29 mouse cellular contexts compared by ENCODE assay signal in the genomic region with DNA sequence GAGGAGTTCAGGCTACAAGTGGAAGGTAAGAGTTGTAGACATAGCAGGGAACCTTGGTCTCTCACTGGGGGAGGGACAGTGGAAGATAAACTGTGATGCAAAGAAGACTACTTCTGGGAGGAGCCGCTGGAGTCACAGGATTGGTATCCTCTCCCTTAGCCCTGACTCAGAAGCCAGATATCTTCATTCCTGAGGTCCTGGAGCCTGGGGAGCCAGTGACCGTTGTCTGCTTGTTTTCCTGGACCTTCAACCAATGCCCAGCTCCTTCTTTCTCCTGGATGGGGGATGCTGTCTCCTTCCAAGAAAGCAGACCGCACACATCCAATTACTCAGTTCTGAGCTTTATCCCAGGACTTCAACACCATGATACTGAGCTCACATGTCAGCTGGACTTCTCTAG. TPM values are rescaled to one million over a fixed set of nuclear protein-coding genes. Genes with fewer than 3 reads are reported as not detected.
"Had no signal": no experiment of that assay in that cellular context is flagged by ENCODE, and none has a peak within 500 bp of the region (broad histone marks: within the 10 kb centered on the region; RNA-seq: fewer than 3 reads in every experiment).

No protein-coding gene starts in this region.

- ATAC-seq: liver, embryonic 12.5 days; midbrain, embryonic 15.5 days had no signal

- H3K4me3 ChIP-seq: left cerebral cortex, adult 2 months; limb, embryonic 12.5 days; limb, embryonic 15.5 days; liver, embryonic 12.5 days; liver, embryonic 15.5 days; midbrain, embryonic 12.5 days; midbrain, embryonic 15.5 days; neural tube, embryonic 13.5 days had no signal

- H3K9me3 ChIP-seq: limb, embryonic 12.5 days; limb, embryonic 15.5 days; liver, embryonic 12.5 days; liver, embryonic 15.5 days; midbrain, embryonic 12.5 days; midbrain, embryonic 15.5 days; neural tube, embryonic 13.5 days had no signal

- H3K27me3 ChIP-seq: limb, embryonic 12.5 days; limb, embryonic 15.5 days; liver, embryonic 12.5 days; liver, embryonic 15.5 days; midbrain, embryonic 12.5 days; midbrain, embryonic 15.5 days; neural tube, embryonic 13.5 days had no signal

- H3K4me1 ChIP-seq: limb, embryonic 12.5 days; limb, embryonic 15.5 days; liver, embryonic 12.5 days; liver, embryonic 15.5 days; midbrain, embryonic 12.5 days; midbrain, embryonic 15.5 days; neural tube, embryonic 13.5 days had no signal

- H3K4me2 ChIP-seq: limb, embryonic 12.5 days; limb, embryonic 15.5 days; liver, embryonic 12.5 days; liver, embryonic 15.5 days; midbrain, embryonic 12.5 days; midbrain, embryonic 15.5 days; neural tube, embryonic 13.5 days had no signal

- DNase-seq: kidney, adult 18-20 months; kidney, adult 9 months; kidney, postnatal 10 days; kidney, postnatal 36 days; layer of hippocampus, postnatal 36 days; left cerebral cortex, postnatal 4 days; lung, adult 2 months; lung, postnatal 14 days; lung, postnatal 4 days; retina, postnatal 1 day; right cerebral cortex, postnatal 25 days; spleen, adult 18-20 months; thymus, adult 2 months; thymus, postnatal 14 days had no signal

- H3K27ac ChIP-seq: left cerebral cortex, adult 2 months; limb, embryonic 12.5 days; limb, embryonic 15.5 days; liver, embryonic 12.5 days; liver, embryonic 15.5 days; midbrain, embryonic 12.5 days; midbrain, embryonic 15.5 days; neural tube, embryonic 13.5 days; stomach, postnatal 0 days had no signal

- H3K36me3 ChIP-seq: limb, embryonic 12.5 days; limb, embryonic 15.5 days; liver, embryonic 12.5 days; liver, embryonic 15.5 days; midbrain, embryonic 12.5 days; midbrain, embryonic 15.5 days; neural tube, embryonic 13.5 days had no signal

- H3K9ac ChIP-seq: limb, embryonic 12.5 days; limb, embryonic 15.5 days; liver, embryonic 12.5 days; liver, embryonic 15.5 days; midbrain, embryonic 12.5 days; midbrain, embryonic 15.5 days; neural tube, embryonic 13.5 days had no signal

RNA-seq across cellular contexts. Expression of gene Siglecg, which starts 1.1 kb away (rescaled TPM):
- total RNA-seq: layer of hippocampus, postnatal 36 days; left cerebral cortex, adult 2 months; left cerebral cortex, postnatal 4 days had no signal
- polyA plus RNA-seq: limb, embryonic 12.5 days; midbrain, embryonic 12.5 days had no signal

RNA-seq across cellular contexts. Expression of gene Lim2, which starts 18.4 kb away (rescaled TPM):
- total RNA-seq: layer of hippocampus, adult 8-10 months; layer of hippocampus, postnatal 10 days; layer of hippocampus, postnatal 36 days; left cerebral cortex, adult 2 months; left cerebral cortex, postnatal 14 days; left cerebral cortex, postnatal 4 days; neutrophil, adult 5-6 weeks had no signal
- polyA plus RNA-seq: limb, embryonic 12.5 days; limb, embryonic 15.5 days; liver, embryonic 12.5 days; liver, embryonic 15.5 days; lung, adult 2 months; lung, embryonic 16.5 days; midbrain, embryonic 12.5 days; midbrain, embryonic 15.5 days; neural tube, embryonic 13.5 days; stomach, embryonic 14.5 days had no signal

RNA-seq across cellular contexts. Expression of gene Nkg7, which starts 27.8 kb away (rescaled TPM):
- total RNA-seq: layer of hippocampus, postnatal 10 days; layer of hippocampus, postnatal 36 days; left cerebral cortex, adult 2 months; left cerebral cortex, postnatal 14 days; left cerebral cortex, postnatal 4 days had no signal
- polyA plus RNA-seq: limb, embryonic 12.5 days; midbrain, embryonic 12.5 days; neural tube, embryonic 13.5 days had no signal

RNA-seq across cellular contexts. Expression of gene Cldnd2, which starts 31.5 kb away (rescaled TPM):
- total RNA-seq: layer of hippocampus, adult 8-10 months; layer of hippocampus, postnatal 10 days; layer of hippocampus, postnatal 36 days; left cerebral cortex, adult 2 months; left cerebral cortex, postnatal 14 days; left cerebral cortex, postnatal 4 days; neutrophil, adult 5-6 weeks had no signal
- polyA plus RNA-seq: limb, embryonic 12.5 days; limb, embryonic 15.5 days; liver, embryonic 12.5 days; liver, embryonic 15.5 days; lung, adult 2 months; lung, embryonic 16.5 days; midbrain, embryonic 12.5 days; midbrain, embryonic 15.5 days; neural tube, embryonic 13.5 days; stomach, embryonic 14.5 days; stomach, postnatal 0 days; thymus, adult 2 months had no signal
